Mouse (Mus musculus) small intestine, adult 2 months (tissue): ENCODE measurements around the gene Srgap2. TPM values are rescaled to one million over a fixed set of nuclear protein-coding genes. Genes with fewer than 3 reads are reported as not detected.

Experiments
- H3K27ac ChIP-seq: fragments of 200-500 bp; 2 replicates; pipeline ENCODE4 v1.5.1; 2012; ENCODE audit warnings: low read depth, low read length, control low read depth, inconsistent platforms; ENCODE audit not compliant: insufficient read depth
- H3K27me3 ChIP-seq: fragments of 200-500 bp; 2 replicates; pipeline ENCODE4 v1.6.1; 2012; ENCODE audit warnings: mild to moderate bottlenecking, moderate library complexity, low read length, inconsistent platforms; ENCODE audit not compliant: control insufficient read depth, insufficient read depth
- H3K36me3 ChIP-seq: fragments of 200-500 bp; 2 replicates; pipeline ENCODE4 v1.6.1; 2012; ENCODE audit warnings: mild to moderate bottlenecking, low read length, control low read depth, inconsistent platforms; ENCODE audit not compliant: control insufficient read depth, insufficient read depth
- H3K4me1 ChIP-seq: fragments of 200-500 bp; 2 replicates; pipeline ENCODE4 v1.6.1; 2012; ENCODE audit warnings: low read length, inconsistent platforms, mixed read lengths; ENCODE audit not compliant: control insufficient read depth, insufficient read depth, insufficient read length
- H3K4me3 ChIP-seq: fragments of 200-500 bp; 2 replicates; pipeline ENCODE4 v1.5.1; 2012; ENCODE audit warnings: low read depth, mild to moderate bottlenecking, control low read depth, inconsistent platforms, low read length, moderate library complexity
- CTCF ChIP-seq: fragments of 200-500 bp; IDR thresholded peaks from 2 replicates; pipeline ENCODE4 v1.5.1; 2012; ENCODE audit warnings: low read depth, mild to moderate bottlenecking, control low read depth, inconsistent platforms, low read length, moderate library complexity, mixed read lengths; ENCODE audit not compliant: insufficient replicate concordance, insufficient read length; ENCODE audit errors: extremely low read depth
- POLR2A ChIP-seq: fragments of 200-500 bp; IDR thresholded peaks from 2 replicates; pipeline ENCODE4 v1.6.1; 2012; ENCODE audit warnings: low read depth, mild to moderate bottlenecking, control low read depth, inconsistent platforms, low read length, moderate library complexity
- WGBS: fragments of 180-500 bp; shearing (Covaris S2); methylation state at CpG from one replicate; pipeline ENCODE4 v1.1.7; 2018; 5-methylcytosine and 5-hydroxymethylcytosine counted together
- polyA plus RNA-seq: library from polyadenylated mRNA; depleted of rRNA; stranded (reverse); fragments of >200 nt; gene quantifications from 2 replicates; pipeline ENCODE4 v1.2.3, GENCODE M21; 2012; rRNA removed

Srgap2 gene
- polyA plus RNA-seq, 1 experiment: 5.6 TPM

DNA sequence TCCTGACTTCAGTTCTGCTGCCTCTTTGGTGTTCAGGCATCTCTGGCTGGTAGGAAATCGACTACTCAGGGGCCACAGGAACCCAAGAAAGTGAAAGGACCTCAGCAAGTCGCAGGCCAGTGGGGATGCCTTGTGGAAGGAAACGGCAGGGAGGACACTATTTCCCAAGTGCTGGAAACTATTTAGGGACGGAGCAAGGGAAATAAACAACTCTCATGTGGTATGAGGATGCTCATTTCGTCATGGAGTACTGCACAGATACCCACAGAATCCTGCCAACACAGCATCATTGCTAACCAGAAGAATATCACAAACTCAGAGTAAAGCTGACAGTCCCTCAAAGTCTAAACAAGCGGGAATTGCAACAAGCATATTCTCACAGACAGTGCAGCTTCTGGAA is 284.2 kb downstream of the Srgap2 start:
- Histone ChIP-seq H3K27ac (no peak overlapping the region), H3K36me3 (no peaks in the 10 kb centered on the region), H3K27me3 (peaks cover 9% of the 10 kb centered on the region), H3K4me1 (peaks cover 3% of the 10 kb centered on the region), H3K4me3 (no peak overlapping the region)
- WGBS: 34% methylated on average over 6 of the region's 6 CpGs
- no peak for TF ChIP-seq CTCF

GRCm38 (mm10) chr1:131239576-131240193 is 287.5 kb downstream of the Srgap2 start:
- TF ChIP-seq POLR2A (no peak), CTCF (no peak)
- H3K4me1 ChIP-seq: peaks cover 2% of the 10 kb centered on the region
- 85% methylated on average over 12 of the region's 12 CpGs for WGBS
- H3K36me3 ChIP-seq: no peaks in the 10 kb centered on the region
- no peak overlapping the region for H3K27ac ChIP-seq
- H3K4me3 ChIP-seq: no peak overlapping the region
- peaks cover 3% of the 10 kb centered on the region for H3K27me3 ChIP-seq

GRCm38 (mm10) chr1:131238931-131239381 is 288.2 kb downstream of the Srgap2 start:
- WGBS: 54% methylated on average over 8 of the region's 8 CpGs
- TF ChIP-seq POLR2A (no peak), CTCF (no peak)
- Histone ChIP-seq H3K27ac (no peak overlapping the region), H3K27me3 (no peaks in the 10 kb centered on the region), H3K4me1 (no peaks in the 10 kb centered on the region), H3K36me3 (no peaks in the 10 kb centered on the region), H3K4me3 (no peak overlapping the region)

DNA sequence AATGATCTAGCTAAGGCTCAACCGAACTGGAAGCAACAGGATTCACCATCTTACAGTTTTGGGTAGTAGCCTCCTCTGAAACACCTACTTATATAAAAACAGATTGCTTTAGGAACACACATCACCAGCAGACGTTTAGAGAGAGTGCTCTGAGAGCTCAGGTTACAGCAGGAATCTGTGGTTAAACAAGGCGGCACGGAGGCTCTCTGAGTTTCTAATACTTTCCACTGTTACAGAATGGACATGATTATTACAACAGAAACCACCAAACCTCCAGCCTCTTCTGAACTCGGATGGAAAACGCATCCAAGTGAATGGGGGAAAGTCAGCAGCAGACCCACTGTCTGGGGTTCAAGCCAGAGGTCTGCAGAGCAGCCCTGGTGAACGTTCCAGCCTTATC is 291.1 kb downstream of the Srgap2 start:
- WGBS: 70% methylated on average over 7 of the region's 7 CpGs
- no peak overlapping the region for H3K27ac ChIP-seq
- no peak for TF ChIP-seq POLR2A
- TF ChIP-seq CTCF: no peak
- H3K36me3 ChIP-seq: no peaks in the 10 kb centered on the region
- H3K4me3 ChIP-seq: no peak overlapping the region
- no peaks in the 10 kb centered on the region for H3K27me3 ChIP-seq
- H3K4me1 ChIP-seq: no peaks in the 10 kb centered on the region

Other genes starting within 250 kb of the Srgap2 start
- 16.3 and 43.9 TPM in 2 replicates for gene Ikbke, start 247.7 kb downstream of the Srgap2 start, polyA plus RNA-seq
- gene Fam72a, start 551 bp upstream of the Srgap2 start, polyA plus RNA-seq: 0.08 and 0.14 TPM in 2 replicates
- 0.04 TPM in 1 of 2 replicates, not detected in the other for gene Avpr1b, start 71.9 kb upstream of the Srgap2 start, polyA plus RNA-seq
- 4.2 and 184 TPM in 2 replicates for gene Ctse, start 111.0 kb upstream of the Srgap2 start, polyA plus RNA-seq
- gene Rab7b, start 161.3 kb upstream of the Srgap2 start, polyA plus RNA-seq: 0.96 and 1.5 TPM in 2 replicates
- gene Slc26a9, start 216.7 kb upstream of the Srgap2 start, polyA plus RNA-seq: 1.8 TPM in 1 of 2 replicates, not detected in the other